Mouse (Mus musculus) lung, postnatal 0 days (tissue): ENCODE results near the gene Eif5.

Experiments
- CTCF ChIP-seq: IDR thresholded peaks from 2 replicates; pipeline ENCODE4 v1.5.1; 2016; ENCODE audit warnings: antibody characterized with exemption, mild to moderate bottlenecking
- EP300 ChIP-seq: IDR thresholded peaks from 2 replicates; pipeline ENCODE4 v1.6.1; 2016; ENCODE audit warnings: antibody characterized with exemption, mild to moderate bottlenecking, control low read depth

GRCm38 (mm10) chr12:111537341-111537740, 475 bp upstream of the Eif5 start:
- TF ChIP-seq EP300 (no peak), CTCF (no peak)
